Mouse (Mus musculus): ENCODE data around the gene Nr2e1.
A peak's percentile ranks its signal among the peaks of the same experiment; 100 is the strongest.

Gene Nr2e1

GRCm38 (mm10) chr10:42546507-42546906 lies 36.9 kb downstream of the Nr2e1 start:
- no peak for DNase-seq (ENCODE audit: low spot score in 2 of 2)

DNA sequence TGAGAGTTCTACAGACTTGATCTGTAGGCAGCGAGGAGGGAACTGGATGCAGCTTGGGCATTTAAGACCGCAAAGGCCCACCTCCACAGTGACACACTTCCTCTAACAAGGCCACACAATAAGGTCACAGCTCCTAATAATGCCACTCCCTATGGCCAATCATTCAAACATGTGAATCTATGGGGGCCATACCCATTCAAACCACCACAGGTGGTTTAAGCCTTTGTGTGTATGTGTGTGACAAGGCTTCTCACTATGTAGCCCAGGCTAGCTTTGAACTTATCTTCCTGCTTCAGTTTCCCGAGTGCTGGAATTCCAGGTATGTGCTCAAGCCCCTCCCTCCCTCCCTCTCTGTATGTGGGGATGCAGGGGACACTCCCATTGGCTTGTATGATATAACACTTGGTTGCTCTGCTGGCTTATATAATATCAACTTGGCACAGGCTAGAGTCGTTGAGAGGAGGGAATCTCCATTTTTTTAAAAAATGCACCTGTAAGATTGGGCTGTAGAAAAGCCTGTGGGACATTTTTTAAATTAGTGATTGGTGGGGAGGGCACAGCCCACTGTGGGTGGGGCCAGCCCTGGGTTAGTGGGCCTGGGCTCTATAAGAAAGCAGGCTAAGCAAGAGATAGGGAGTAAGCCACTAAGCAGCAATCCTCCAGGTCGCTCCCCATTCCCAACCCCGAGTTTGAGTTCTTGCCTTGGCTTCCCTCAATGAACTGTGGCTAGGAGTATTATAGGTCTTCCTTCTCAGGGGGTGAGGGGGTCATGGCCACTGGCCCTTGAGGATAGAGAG lies 37.5 kb downstream of the Nr2e1 start:
- no peak for DNase-seq (ENCODE audit: low spot score in 2 of 2)

DNA sequence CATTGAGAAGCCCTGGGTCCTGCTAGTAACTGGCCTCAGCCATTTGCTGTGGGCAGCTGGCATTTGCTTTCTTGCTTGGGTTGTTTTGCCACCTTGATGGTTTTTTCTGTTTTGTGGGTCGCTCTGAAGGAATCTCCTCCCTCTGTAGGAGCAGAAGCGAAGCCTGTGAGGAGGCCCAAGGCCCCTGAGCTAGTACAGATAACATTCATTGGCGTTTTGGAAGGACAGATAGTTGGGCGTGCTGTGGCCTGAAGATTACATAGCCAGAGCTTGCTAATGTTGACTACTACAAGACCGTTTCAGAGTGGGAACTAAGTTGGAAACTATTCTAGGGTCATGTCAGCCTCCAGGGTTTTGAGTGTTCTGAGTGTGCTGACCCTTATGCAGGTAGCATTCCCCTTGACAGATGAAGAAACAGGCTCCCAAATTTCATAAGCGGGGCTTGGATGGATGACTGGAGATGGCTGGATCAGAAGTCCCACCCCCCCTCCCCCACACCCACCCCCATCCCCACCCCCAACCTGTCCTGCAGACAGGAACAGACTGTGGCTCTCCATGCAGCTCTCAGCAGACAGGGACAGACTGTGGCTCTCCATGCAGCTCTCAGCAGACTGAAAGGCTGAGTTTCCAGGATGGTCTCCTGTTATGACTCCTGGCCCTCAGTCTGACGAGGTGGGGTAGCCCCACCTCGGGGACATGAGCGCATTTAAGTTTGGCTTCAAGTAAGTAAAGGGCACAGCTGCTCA lies 45.7 kb downstream of the Nr2e1 start:
- peak in 1 of 2 experiments; percentile 38 for DNase-seq (ENCODE audit: low spot score in 2 of 2)

- DNase-seq (ENCODE audit: low spot score in 2 of 2), result peak in 1 of 2 experiments; percentile 16
Observed at GRCm38 (mm10) chr10:42533836-42534453, 49.5 kb downstream of the Nr2e1 start.

- DNase-seq (ENCODE audit: low spot score in 2 of 2), result no peak
Observed at GRCm38 (mm10) chr10:42525682-42526081, 57.8 kb downstream of the Nr2e1 start.

- no peak for DNase-seq (ENCODE audit: low spot score in 2 of 2)
Observed at GRCm38 (mm10) chr10:42523556-42524162, 59.8 kb downstream of the Nr2e1 start.

- no peak for DNase-seq (ENCODE audit: low spot score in 2 of 2)
Observed at GRCm38 (mm10) chr10:42522912-42523311, 60.5 kb downstream of the Nr2e1 start.

GRCm38 (mm10) chr10:42521315-42521981 lies 62.0 kb downstream of the Nr2e1 start:
- DNase-seq (ENCODE audit: low spot score in 2 of 2), result no peak

GRCm38 (mm10) chr10:42518363-42518762 lies 65.1 kb downstream of the Nr2e1 start:
- DNase-seq (ENCODE audit: low spot score in 2 of 2), result no peak

GRCm38 (mm10) chr10:42514125-42514524 lies 69.3 kb downstream of the Nr2e1 start:
- DNase-seq (ENCODE audit: low spot score in 2 of 2), result no peak

All from spleen, postnatal 36 days (tissue).